Mouse (Mus musculus): Measurements from ENCODE around the gene Helz2. TPM values are rescaled to one million over a fixed set of nuclear protein-coding genes. Genes with fewer than 3 reads are reported as not detected.
"Not testable (repeated sequence)": the region's sequence is repeated elsewhere in the genome, so short reads cannot be mapped to it uniquely, and the experiment has no call there.

The Helz2 gene
- polyA plus RNA-seq, 1 experiment from 2014 or later, result 0.26 TPM

DNA sequence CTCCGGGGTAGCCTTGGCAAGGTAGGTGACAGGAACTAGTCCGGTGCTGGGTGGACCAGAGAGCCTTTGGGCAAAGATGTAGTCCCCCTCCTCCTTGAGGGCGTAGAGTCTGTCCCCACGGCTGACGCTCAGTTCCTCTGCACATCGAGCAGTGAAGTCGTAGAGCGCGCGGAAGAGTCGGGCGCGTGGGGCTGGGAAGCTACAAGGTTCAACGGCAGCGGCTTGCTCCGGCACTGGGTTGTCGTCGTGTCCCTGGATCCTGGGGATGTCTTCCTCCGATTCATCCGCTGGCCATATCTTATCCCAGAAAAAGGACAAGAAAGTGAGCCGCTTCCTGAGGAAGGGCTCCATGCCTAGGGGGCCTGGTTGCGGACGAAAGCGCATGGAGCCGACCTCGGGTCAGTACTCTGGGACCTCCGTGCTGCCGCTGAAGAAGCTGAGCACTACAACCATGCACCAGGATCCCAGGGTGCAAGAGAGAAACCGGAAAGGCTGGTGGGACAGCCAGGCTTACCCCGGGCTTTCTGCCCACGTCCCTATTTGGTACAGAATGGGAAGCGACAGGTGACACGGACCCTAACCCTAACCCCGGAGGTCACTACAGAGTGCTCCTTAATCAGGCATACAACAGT lies 29.3 kb downstream of the Helz2 start:
- Histone ChIP-seq H3K27ac (replicated peaks) (no peak overlapping the region), H3K4me2 (peak overlapping the region; percentile 53), H3K4me3 (peak overlapping the region; percentile 29), H3K9ac (peak overlapping the region; percentile 20; the same call in 1 of the 2 replicates), H3K36me3 (no peaks in the 10 kb centered on the region), H3K27me3 (peaks cover 36% of the 10 kb centered on the region), H3K9me3 (no peaks in the 10 kb centered on the region), H3K4me1 (replicated peaks) (peaks cover 11% of the 10 kb centered on the region)
- no peak for ATAC-seq (ENCODE audit: low FRiP score, low read depth)
- 2% methylated on average over 34 of the region's 34 CpGs for WGBS

DNA sequence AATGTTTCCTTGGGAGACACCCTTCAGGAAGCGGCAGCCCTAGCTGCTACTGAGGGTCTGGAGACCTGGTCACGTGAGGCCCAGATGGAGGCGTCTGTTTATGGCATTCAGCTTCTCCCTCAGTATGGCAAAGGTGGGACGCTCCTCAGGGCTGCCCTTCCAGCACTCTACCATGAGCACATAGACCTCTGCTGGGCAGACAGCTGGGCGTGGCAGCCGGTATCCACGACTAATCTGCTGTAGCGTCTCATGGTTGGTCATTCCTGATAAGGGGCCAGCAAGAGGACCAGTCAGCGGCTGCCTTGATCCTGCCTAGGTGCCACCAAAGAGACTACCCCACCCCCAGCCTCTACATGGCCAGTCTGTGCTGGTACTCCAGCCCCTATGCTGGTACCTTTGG lies 35.7 kb downstream of the Helz2 start:
- peaks cover 4% of the 10 kb centered on the region; the same call in 1 of the 2 replicates for H3K27me3 ChIP-seq
- WGBS, result 86% methylated on average over 9 of the region's 9 CpGs

DNA sequence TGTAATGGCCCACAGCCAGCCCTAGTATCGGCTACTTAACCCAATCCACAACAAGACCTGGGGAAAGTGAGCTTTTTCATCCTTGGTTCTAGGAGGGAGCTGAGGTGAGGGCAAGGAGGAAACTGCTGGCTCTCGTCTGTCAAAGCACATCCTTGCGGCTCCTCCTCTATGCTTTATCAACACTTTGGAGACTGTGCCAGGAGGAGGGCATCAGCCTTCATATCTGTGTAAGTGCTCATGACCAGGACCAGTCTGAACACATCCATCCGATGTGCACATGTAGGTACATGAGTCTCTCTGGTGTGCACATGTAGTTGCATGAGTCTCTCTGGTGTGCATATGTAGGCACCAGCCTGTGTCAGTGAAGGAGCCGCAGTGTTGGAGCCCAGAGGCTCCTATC lies 36.1 kb downstream of the Helz2 start:
- H3K36me3 ChIP-seq, result no peaks in the 10 kb centered on the region
- no peak overlapping the region for H3K4me2 ChIP-seq
- ATAC-seq (ENCODE audit: low FRiP score, low read depth), result no peak
- H3K4me1 ChIP-seq (replicated peaks), result no peaks in the 10 kb centered on the region
- H3K4me3 ChIP-seq, result no peak overlapping the region
- no peaks in the 10 kb centered on the region for H3K9me3 ChIP-seq
- WGBS, result 93% methylated on average over 5 of the region's 5 CpGs
- H3K27me3 ChIP-seq, result 0 out of 2 replicates have a peak, but pooled peaks cover 3% of the 10 kb centered on the region
- H3K27ac ChIP-seq (replicated peaks), result no peak overlapping the region
- no peak overlapping the region for H3K9ac ChIP-seq

More for the DNA sequence above, 35.7 kb downstream of the Helz2 start:
- Histone ChIP-seq H3K9me3 (no peaks in the 10 kb centered on the region), H3K36me3 (no peaks in the 10 kb centered on the region), H3K4me1 (replicated peaks) (no peaks in the 10 kb centered on the region), H3K4me3 (no peak overlapping the region), H3K4me2 (no peak overlapping the region), H3K27ac (replicated peaks) (no peak overlapping the region), H3K9ac (no peak overlapping the region)
- ATAC-seq (ENCODE audit: low FRiP score, low read depth), result no peak

DNA sequence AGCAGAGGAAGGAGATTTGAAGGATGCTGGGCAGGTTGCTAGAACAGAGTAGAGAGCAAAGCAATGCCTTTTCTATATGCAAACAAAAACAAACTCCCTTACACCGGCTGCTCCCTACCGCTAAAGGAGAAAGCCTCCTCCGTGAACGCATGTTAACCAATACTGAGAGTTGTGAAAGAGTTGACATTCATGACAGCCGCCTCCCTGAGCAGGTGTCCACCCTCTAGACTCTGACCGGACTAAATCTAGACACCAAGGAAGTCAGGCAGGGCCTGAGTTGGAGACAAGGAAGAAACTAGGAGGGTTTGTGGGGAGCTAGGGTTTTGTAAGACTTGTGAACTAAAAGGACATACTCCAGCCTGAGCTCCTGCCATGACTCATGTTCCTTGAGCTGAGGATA lies 38.9 kb downstream of the Helz2 start:
- H3K9ac ChIP-seq, result no peak overlapping the region
- H3K36me3 ChIP-seq, result no peaks in the 10 kb centered on the region
- WGBS, result 73% methylated on average over 6 of the region's 6 CpGs
- H3K27me3 ChIP-seq, result no peaks in the 10 kb centered on the region
- no peak overlapping the region for H3K4me2 ChIP-seq
- ATAC-seq (ENCODE audit: low FRiP score, low read depth), result no peak
- no peak overlapping the region for H3K27ac ChIP-seq (replicated peaks)
- H3K4me3 ChIP-seq, result no peak overlapping the region
- H3K4me1 ChIP-seq (replicated peaks), result no peaks in the 10 kb centered on the region
- no peaks in the 10 kb centered on the region for H3K9me3 ChIP-seq

DNA sequence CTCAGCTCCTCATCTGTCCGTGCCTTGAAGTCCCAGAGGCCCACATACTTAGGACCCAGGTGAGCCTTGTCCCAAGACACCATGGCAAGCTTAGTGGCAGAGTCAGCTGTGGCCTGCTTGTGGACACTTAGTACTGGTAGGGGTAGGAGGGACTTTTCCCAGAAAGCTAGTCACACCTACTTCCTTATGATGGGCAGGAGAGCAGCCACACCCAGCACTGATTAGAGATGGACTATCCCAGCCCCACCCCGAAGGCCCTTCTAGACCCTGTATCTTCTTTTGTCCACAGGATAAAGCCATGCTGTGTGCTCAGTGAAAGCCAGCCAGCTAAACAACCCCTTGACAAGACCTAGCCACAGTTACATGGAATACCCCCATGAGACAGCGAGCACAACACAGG lies 39.4 kb downstream of the Helz2 start, which contains the start of gene Ptk6:
Ptk6 (minus strand) TSS at position 368 of the 400 bp plus-strand sequence.
- Histone ChIP-seq H3K36me3 (no peaks in the 10 kb centered on the region), H3K27ac (replicated peaks) (no peak within 1 kb of the TSS), H3K4me2 (no peak within 1 kb of the TSS), H3K9ac (no peak within 1 kb of the TSS), H3K4me3 (no peak within 1 kb of the TSS), H3K4me1 (replicated peaks) (no peaks in the 10 kb centered on the region), H3K9me3 (no peaks in the 10 kb centered on the region), H3K27me3 (no peaks in the 10 kb centered on the region)
- ATAC-seq (ENCODE audit: low FRiP score, low read depth), result no peak
- WGBS, result 85% methylated on average over 3 of the region's 3 CpGs

DNA sequence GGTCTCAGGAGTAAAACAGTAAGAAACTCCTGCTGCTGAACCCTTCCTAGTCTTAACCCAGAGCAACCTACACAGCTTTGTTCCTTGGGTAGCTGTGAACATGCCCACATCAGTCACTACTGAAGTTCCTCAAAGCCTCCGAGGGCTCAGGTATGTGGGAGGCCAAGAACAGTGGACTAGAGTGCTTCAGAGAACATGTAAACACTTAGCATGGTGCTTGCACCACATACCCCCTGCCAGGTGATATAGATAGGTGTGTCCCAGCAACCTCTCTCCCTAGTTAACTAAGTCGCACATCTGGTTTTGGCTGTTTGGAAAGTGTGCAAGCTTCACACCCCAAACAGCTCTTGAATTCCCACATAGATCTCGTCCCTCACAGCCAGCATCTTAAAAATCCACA lies 40.2 kb downstream of the Helz2 start:
- Histone ChIP-seq H3K9me3 (no peaks in the 10 kb centered on the region), H3K4me1 (replicated peaks) (no peaks in the 10 kb centered on the region), H3K27me3 (no peaks in the 10 kb centered on the region), H3K27ac (replicated peaks) (no peak overlapping the region), H3K4me2 (no peak overlapping the region), H3K4me3 (no peak overlapping the region), H3K36me3 (no peaks in the 10 kb centered on the region), H3K9ac (no peak overlapping the region)
- no peak for ATAC-seq (ENCODE audit: low FRiP score, low read depth)
- 80% methylated on average over 3 of the region's 3 CpGs for WGBS

DNA sequence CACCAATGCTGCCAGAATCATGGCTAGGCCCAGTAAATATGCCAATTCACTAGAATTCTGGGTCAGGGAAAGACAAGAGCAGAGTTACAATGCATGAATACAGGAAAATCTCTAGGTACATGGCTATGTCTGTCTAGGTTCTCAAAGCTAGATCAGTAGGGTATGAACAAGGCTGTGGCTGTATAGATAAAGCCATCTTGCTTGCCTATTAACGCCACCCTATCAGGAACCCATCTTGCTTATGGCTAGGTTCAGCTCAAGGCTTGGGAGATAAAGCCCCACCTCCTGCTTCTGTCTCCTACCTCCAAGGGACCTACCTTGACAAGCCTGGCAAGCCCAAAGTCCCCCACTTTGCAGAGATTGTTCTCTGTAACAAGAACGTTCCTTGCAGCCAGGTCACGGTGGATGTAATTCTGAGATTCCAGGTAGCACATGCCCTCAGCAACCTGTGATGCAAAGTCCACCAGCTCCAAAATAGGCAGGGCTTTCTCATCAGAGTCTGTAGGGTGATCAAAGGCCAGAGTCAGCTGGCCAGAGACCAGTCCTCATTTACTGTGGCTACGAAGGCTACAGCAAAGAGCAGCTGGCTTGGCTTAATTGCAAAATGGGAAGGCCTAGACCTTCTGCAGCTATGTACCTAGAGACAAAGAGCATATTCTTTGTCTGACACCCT lies 45.1 kb downstream of the Helz2 start:
- no peak overlapping the region for H3K9ac ChIP-seq
- H3K36me3 ChIP-seq, result no peaks in the 10 kb centered on the region
- ATAC-seq (ENCODE audit: low FRiP score, low read depth), result no peak
- H3K9me3 ChIP-seq, result no peaks in the 10 kb centered on the region
- H3K4me2 ChIP-seq, result no peak overlapping the region
- 90% methylated on average over 4 of the region's 4 CpGs for WGBS
- no peaks in the 10 kb centered on the region for H3K4me1 ChIP-seq (replicated peaks)
- no peak overlapping the region for H3K27ac ChIP-seq (replicated peaks)
- H3K27me3 ChIP-seq, result no peaks in the 10 kb centered on the region
- H3K4me3 ChIP-seq, result no peak overlapping the region

DNA sequence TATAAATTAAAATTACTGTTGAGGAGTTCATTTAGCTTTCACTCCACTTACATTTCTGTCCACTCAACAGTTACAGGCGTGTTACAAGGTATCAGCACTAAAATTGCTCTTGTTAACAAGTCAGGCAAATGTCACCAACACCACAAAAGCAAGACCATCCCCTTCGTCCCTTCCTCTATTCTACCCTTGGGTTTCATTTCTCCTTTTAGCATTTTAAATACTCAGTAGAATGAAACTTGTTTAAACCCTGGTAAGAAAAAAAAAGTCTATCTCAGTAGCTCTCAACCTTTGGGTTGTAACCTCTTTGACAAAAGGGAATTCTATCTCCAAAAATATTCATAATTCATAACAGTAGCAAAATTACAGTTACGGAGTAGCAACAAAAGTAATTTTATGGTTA lies 48.8 kb downstream of the Helz2 start:
- Histone ChIP-seq H3K9ac (no peak overlapping the region), H3K27me3 (no peaks in the 10 kb centered on the region), H3K36me3 (peaks cover 6% of the 10 kb centered on the region; the same call in 1 of the 2 replicates), H3K4me2 (no peak overlapping the region), H3K9me3 (no peaks in the 10 kb centered on the region), H3K27ac (replicated peaks) (no peak overlapping the region), H3K4me3 (no peak overlapping the region), H3K4me1 (replicated peaks) (peaks cover 9% of the 10 kb centered on the region)
- ATAC-seq (ENCODE audit: low FRiP score, low read depth), result no peak
- 76% methylated on average over 3 of the region's 3 CpGs for WGBS

DNA sequence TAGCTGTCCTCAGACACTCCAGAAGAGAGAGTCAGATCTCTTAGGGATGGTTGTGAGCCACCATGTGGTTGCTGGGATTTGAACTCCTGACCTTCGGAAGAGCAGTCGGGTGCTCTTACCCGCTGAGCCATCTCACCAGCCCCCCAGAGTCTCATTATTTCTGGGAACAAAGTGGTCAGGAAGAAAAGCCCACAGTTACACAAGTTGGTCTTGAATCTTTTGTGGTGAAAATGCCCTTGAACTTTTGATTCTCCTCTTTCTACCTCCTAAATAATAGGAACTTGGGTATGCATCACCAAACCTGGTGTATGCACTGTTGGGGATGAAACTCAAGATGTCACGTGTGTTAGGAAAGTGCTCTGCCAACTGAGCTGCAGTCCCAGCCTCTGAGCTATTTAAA lies 49.9 kb downstream of the Helz2 start:
- H3K9ac ChIP-seq, result no peak overlapping the region
- WGBS, result 62% methylated on average over 4 of the region's 4 CpGs
- H3K4me1 ChIP-seq (replicated peaks), result peaks cover 11% of the 10 kb centered on the region
- no peak overlapping the region for H3K4me2 ChIP-seq
- no peaks in the 10 kb centered on the region for H3K27me3 ChIP-seq
- no peaks in the 10 kb centered on the region for H3K9me3 ChIP-seq
- no peak overlapping the region for H3K27ac ChIP-seq (replicated peaks)
- no peak for ATAC-seq (ENCODE audit: low FRiP score, low read depth)
- no peak overlapping the region for H3K4me3 ChIP-seq
- peaks cover 6% of the 10 kb centered on the region; the same call in 1 of the 2 replicates for H3K36me3 ChIP-seq

DNA sequence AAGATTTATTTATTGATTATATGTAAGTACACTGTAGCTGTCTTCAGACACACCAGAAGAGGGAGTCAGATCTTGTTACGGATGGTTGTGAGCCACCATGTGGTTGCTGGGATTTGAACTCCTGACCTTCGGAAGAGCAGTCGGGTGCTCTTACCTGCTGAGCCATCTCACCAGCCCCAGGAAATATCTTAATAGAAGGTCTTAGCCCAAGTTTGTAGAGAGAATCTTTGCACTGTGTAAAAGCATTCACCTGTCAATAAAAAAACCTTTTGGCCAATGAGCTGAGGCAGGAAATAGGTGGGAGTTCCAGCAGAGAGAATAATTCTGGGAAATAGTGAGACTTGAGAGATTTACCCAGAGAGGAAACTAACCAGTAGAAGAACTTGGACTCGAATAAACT lies 50.4 kb downstream of the Helz2 start:
- not testable (repeated sequence) for ATAC-seq (ENCODE audit: low FRiP score, low read depth); H3K27me3 ChIP-seq; H3K4me3 ChIP-seq

DNA sequence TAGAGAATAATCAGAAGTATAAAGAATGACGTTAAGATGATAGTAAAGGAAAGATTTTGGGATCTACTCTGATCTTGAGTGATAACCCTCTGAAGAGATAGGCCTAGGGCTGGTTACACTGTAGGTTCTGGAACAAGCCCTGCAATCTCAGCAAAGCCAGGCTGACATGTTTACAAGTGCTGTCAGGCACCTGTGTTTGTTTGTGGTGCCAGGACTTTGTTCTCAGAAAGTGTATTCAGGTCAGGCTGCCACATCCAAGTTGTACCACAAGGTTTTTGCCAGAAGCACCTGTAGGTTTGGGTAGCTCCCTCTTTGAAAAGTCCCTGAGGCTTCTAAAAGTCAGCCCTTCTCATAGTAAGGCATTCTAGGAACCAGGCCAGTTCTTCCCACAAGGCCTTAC lies 52.5 kb downstream of the Helz2 start:
- no peak overlapping the region for H3K9ac ChIP-seq
- peaks cover 17% of the 10 kb centered on the region for H3K4me1 ChIP-seq (replicated peaks)
- peaks cover 6% of the 10 kb centered on the region; the same call in 1 of the 2 replicates for H3K36me3 ChIP-seq
- 95% methylated on average over 1 of the region's 1 CpGs for WGBS
- ATAC-seq (ENCODE audit: low FRiP score, low read depth), result no peak
- H3K27me3 ChIP-seq, result no peaks in the 10 kb centered on the region
- no peak overlapping the region for H3K4me3 ChIP-seq
- no peak overlapping the region for H3K27ac ChIP-seq (replicated peaks)
- H3K9me3 ChIP-seq, result no peaks in the 10 kb centered on the region
- no peak overlapping the region for H3K4me2 ChIP-seq

More for the DNA sequence above, 50.4 kb downstream of the Helz2 start:
- not testable (repeated sequence) for H3K27ac ChIP-seq (replicated peaks); H3K9me3 ChIP-seq; H3K4me2 ChIP-seq; H3K36me3 ChIP-seq; H3K9ac ChIP-seq
- peaks cover 12% of the 10 kb centered on the region for H3K4me1 ChIP-seq (replicated peaks)
- WGBS, result 69% methylated on average over 4 of the region's 4 CpGs

DNA sequence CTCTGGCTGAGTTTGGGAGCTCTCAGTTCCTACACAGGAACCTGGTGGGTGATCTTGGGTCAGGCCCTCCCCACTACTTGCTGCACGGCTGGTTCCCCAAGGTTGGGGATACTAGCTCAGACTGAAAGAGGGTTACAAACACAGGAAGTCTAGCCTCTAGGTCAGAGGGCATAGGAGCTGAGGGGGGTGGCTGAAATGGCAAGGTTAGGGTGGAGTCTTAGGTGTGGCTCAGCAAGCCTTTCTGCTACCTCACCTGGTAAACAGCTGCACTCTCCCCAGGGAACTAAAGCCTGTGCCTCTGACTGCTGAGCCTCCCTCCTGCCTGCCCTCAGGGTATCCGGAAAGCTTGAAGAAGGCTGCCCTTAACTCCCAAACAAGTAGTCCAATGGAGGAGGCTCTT lies 53.1 kb downstream of the Helz2 start:
- H3K4me1 ChIP-seq (replicated peaks), result peaks cover 17% of the 10 kb centered on the region
- H3K9me3 ChIP-seq, result no peaks in the 10 kb centered on the region
- H3K36me3 ChIP-seq, result peaks cover 6% of the 10 kb centered on the region; the same call in 1 of the 2 replicates
- H3K27ac ChIP-seq (replicated peaks), result 0 out of 2 replicates have a peak overlapping the region, but pooled peaks have one; percentile 96
- H3K4me3 ChIP-seq, result peak overlapping the region; percentile 72
- ATAC-seq (ENCODE audit: low FRiP score, low read depth), result no peak
- H3K9ac ChIP-seq, result no peak overlapping the region
- 75% methylated on average over 2 of the region's 2 CpGs for WGBS
- H3K27me3 ChIP-seq, result no peaks in the 10 kb centered on the region
- peak overlapping the region; percentile 69 for H3K4me2 ChIP-seq

Data from hindbrain, embryonic 15.5 days (tissue).